Mouse (Mus musculus) c-Kit-positive CD71-positive TER-119-positive erythroid progenitor cells, embryonic 14.5 days (primary cell): ENCODE results near the gene Uqcrq.
A peak's percentile ranks its signal among the peaks of the same experiment; 100 is the strongest.

Source experiments
- DNase-seq: peaks from one replicate; pipeline ENCODE4 v3.0.0-alpha.2; 2013; ENCODE audit warnings: low spot score

The Uqcrq gene

DNA sequence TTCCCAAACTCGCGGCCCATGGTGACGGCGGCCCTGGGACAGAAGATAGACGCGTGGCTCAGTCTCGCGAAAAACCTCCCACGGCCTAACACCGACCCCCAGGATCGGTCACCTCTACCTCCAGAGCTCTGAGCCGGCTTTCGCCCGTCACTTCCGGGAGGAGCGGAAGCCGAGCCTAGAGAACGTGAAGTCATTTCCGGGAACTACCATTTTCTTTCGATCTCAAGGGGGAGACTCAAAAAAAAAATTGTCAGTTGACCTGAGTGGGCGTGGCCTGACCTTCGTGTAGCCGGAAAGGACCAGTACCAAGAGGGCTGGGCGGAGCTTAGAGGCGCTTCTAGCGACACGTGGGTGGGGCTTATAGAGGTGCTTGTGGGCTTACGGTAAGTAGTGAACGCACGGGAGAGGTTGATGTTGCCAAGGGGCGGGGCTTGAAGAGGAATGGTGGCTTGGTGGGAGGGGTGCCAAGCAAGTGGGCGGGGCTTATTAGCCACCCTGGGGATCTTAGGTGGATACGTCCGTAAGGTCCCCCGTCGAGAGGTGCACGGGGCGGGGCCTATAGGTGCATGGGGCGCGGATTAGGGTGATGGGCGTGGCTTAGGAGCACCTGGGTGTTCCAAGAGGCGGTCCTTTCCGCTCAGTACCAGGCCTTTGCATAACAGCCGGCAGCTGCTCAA lies at the start of gene Uqcrq, which contains the start of gene Gdf9:
Gene Uqcrq, minus strand, starts transcription at position 162 of the 677 bp plus-strand sequence.
Gene Gdf9, plus strand, starts transcription at position 354 of the 677 bp plus-strand sequence.
- peak; percentile 100 for DNase-seq

DNA sequence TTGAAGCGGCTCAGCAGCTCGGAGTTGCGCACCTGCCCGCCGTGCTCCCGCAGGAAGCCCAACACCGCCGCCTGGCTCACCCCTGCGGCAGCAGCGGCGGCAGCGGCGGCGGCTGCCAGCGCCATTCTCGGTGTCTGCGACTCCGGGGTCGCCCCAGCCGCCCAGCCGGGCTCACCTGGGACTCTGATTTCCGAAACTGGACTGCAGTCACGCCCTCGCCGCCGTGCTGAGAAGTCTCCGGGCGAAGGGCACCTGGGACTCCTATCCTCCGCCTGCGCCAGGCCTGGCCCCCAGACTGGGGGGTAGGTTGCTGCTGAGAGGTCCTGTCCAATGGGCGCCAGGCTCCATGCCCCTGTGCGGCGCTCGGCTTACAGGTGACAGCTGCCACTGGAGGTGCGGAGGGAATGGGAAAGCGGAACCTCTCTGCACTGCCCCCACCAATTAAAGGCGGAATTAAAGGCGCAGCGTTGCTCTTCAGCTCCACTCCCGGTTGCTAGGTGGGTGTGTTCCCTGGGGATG lies 49.2 kb upstream of the Uqcrq start, which contains the start of the genes Gm9945 and Sowaha:
Gene Gm9945, plus strand, starts transcription at position 384 of the 519 bp plus-strand sequence.
Gene Sowaha, minus strand, starts transcription at position 492 of the 519 bp plus-strand sequence.
- peak; percentile 64 for DNase-seq

DNA sequence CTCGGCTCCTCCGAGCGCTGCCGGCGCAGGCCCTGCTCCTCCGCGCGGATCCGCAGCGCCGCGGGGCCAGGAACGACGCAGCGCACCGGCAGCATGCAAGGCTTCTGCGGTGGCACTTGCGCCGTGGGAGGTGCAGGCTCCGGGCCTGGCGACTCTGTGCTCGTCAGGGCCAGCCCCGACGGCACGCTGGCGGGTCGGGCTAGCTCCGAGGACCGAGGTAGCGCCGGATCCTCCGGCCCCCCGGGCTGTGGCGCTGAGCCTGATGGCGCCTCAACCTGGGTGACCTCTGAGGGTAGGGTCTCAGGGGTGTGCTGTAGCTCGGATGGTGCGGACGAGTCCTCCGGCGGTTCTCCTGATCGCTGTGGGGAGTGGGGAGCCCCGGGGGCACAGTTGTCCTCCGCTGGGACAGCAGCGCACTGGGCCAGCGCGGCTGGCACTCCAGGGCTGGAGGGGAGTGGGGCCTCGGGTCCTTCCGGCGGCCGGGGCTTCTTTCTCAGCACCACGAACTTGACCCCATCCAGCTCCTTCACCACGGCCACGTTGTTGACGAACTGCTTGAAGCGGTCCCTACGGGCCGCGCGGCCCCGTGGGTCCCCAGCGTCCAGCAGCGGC lies 48.6 kb upstream of the Uqcrq start:
- DNase-seq: no peak

GRCm38 (mm10) chr11:53478383-53479170 lies 47.9 kb upstream of the Uqcrq start:
- no peak for DNase-seq

GRCm38 (mm10) chr11:53477833-53478232 lies 47.2 kb upstream of the Uqcrq start:
- DNase-seq: no peak

DNA sequence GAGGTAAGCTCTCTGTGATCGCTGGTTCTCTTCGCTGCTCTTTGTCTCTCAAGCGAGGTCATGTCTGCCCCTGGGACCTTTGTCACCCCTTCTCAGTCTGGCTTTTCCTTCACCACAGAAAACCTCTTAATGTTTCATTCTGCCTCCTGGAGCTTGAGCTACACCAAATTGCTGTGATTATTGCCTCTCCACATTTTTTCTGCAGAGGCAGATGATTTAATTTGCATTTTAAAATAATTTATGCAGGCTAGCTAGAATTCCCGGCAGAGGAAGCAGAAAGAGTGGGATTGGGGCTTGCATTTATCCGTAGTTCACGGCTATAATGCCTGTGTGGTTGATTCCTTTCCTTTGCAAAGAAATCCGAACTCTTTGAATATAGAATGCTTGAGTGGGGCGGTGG lies 45.0 kb upstream of the Uqcrq start:
- DNase-seq: no peak

- DNase-seq: no peak
These were observed 42.1 kb upstream of the Uqcrq start for GRCm38 (mm10) chr11:53472709-53473108.

DNA sequence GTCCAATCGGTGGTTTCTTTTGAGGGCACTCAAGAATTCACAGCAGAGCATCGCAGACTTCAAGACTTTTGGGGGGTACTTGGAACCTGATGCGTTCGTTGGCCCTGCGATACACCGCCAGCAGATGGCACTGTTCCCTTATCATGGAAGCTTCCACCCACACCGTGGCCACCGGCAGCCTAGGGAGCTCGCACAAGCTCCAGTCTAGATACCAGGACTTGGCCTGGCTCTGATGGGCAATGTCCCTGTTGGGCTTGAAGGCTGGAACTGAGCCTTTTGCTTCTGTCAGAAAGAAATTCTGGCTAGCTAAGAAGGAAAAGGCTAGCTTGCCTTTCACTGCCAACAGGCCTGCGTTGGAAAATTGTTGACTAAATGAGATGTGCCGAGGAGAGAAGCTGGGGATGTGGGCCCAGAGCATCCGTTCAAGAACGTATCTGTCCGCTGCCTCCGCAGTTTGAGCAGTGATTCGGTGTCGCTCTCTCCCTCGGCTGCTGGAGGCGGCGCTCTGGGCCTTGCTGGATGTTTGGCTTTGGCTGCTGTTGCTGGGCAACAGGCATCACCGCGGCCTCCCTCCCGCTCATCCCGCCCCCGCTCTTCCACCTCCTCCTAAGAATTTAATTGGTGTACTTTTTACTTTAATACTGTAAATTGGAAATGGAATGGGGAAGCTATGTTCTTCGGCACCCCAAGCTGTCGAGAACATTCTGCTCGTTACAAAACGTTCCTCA lies 39.5 kb upstream of the Uqcrq start, which contains the start of gene Gm9837:
Gene Gm9837, minus strand, starts transcription at position 512 of the 728 bp plus-strand sequence.
- peak; percentile 87 for DNase-seq

DNA sequence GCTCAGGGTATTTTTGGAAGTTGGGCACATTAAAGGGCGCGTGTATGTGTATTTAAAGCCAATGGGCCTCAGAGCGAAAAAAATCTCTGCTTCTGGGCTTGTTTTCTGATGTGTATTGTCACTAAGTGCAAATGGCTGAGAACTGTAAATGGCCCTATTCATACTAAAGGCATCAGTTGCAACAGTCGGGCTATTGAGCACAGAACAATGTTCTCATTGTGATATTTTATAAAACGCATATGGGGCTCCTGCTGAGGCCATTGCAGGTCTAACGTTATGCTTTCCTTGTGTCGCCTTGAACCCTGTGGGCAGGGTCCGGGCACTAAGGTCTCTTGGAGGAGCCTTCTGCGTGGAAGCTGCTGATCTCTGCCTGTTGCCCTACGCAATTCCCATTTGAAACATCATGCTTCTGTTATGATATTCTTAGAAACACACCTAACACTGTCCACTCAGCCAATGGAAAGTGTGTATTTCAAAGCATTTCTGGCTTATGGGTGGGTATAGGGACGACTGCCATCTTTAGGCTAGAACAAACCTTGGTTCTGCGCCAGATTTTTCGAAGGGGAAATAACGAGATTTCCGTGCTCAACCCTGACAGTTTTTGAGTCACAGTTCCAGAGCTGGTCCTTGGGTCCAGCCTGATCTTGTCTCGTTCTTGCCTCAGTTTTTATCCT lies 38.8 kb upstream of the Uqcrq start:
- DNase-seq: no peak

GRCm38 (mm10) chr11:53466231-53466971 lies 35.8 kb upstream of the Uqcrq start:
- DNase-seq: no peak

GRCm38 (mm10) chr11:53463551-53464424 lies 33.2 kb upstream of the Uqcrq start:
- no peak for DNase-seq

DNA sequence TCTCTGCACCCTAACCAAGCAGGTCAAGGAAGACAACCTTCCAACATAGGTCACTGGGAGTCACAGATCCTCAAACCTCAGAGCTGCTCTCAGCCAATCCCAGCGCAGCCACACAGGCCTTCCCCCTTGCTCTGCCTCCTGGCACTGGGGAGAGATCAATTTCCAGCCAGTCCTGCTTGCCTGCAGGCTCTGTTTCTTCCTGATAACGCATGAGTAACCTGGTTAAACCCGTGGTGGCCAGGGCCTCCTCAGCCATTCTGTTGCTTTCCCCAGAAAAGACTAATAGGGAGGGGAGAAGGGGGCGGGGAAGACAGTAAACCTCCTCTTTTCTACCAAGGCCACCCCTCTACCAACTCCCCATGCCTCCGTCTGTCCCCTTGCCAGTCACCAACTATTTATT lies 31.1 kb upstream of the Uqcrq start:
- no peak for DNase-seq

GRCm38 (mm10) chr11:53460192-53460591 lies 29.6 kb upstream of the Uqcrq start:
- DNase-seq: no peak

DNA sequence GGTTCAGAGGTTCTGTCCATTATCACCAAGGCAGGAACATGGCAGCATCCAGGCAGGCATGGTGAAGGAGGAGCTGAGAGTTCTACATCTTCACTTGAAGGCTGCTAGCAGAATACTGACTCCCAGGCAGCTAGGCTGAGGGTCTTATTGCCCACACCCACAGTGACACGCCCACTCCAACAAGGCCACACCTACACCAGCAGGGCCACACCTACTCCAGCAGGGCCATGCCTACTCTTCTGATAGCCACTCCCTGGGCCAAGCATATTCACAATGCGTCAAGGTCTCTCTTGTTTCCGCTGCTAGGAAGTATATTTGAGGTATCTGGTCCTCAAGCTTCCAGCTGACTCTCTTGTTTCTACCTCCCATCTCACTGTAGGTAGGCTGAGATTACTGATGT lies 28.4 kb upstream of the Uqcrq start:
- no peak for DNase-seq

- DNase-seq: no peak
These were observed 26.8 kb upstream of the Uqcrq start for GRCm38 (mm10) chr11:53457372-53457954.

DNA sequence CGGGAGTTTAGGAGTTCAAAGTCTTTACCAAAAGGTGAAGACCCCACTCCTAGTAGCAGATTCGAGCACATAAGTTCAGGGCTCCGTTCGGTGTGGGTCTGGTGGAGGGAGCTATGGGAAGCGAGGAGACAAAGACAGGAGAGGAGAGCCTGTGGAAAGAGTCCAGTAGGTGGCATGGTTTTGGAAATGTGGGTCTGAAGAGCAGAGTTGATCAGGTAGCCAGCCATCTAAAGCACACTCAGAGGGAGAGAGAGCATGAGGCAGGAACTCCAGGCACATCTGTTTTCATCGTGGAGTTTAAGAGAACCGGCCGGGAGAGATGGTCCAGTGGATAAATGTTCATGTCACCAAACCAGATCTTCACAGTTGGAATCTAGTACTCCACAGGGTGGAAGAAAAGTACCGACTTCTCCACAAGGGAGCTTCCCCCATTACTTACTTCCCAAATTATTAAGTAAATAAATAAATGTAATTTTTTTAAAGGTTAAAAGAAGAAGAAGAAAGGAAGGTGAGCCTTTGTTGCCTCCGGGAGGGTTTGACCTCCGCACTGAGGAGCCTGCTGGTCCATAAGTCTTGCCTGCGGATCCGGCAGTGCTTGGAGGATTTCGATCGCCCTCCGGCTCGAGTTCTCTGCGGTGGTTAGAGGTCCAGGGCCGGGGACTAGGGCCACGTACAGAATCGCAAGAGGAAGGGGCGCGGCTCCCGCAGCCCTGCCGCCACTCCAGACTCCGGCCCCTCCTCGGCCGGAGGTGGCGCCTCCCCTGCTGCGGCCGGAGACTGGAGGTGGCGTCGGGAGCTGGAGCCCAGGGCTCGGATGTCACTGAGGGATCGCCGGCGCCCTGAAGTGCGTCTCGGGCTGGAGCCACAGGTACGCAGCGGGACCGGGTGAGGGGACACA lies 26.1 kb upstream of the Uqcrq start, which contains the start of the genes Gm10447 and Shroom1:
Gene Gm10447, minus strand, starts transcription at position 637 of the 898 bp plus-strand sequence.
Gene Shroom1, plus strand, starts transcription at position 732 of the 898 bp plus-strand sequence.
- no peak for DNase-seq

GRCm38 (mm10) chr11:53453031-53453430 lies 22.4 kb upstream of the Uqcrq start:
- no peak for DNase-seq

DNA sequence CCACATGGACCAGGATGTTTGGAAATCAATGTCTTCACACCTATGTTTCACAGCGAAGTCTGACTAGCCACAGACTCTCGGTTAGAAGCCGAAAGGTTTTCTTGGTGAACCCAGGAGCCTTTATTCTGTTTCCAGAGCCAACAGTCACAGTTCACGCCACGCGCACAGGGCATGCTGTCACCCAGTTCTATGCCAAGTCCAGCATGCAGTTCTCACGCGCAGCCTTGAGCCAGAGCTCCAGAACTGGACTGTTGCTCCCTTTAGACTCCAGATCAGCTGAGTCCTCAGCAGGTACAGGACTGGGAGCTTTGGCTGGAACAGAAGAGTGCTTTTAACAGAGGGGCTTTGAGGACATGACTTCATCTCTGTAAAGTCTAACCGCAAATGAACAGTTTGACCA lies 21.8 kb upstream of the Uqcrq start:
- DNase-seq: no peak
